Mouse (Mus musculus) liver, postnatal 0 days (tissue): ENCODE measurements around the gene Olfr555.

Source experiments
- CTCF ChIP-seq: sonication (generic); IDR thresholded peaks from 2 replicates; pipeline ENCODE4 v1.5.1; 2016; ENCODE audit warnings: antibody characterized with exemption, low read depth
- EP300 ChIP-seq: IDR thresholded peaks from 2 replicates; pipeline ENCODE4 v1.6.1; 2016; ENCODE audit warnings: antibody characterized with exemption, low read depth, mild to moderate bottlenecking

DNA sequence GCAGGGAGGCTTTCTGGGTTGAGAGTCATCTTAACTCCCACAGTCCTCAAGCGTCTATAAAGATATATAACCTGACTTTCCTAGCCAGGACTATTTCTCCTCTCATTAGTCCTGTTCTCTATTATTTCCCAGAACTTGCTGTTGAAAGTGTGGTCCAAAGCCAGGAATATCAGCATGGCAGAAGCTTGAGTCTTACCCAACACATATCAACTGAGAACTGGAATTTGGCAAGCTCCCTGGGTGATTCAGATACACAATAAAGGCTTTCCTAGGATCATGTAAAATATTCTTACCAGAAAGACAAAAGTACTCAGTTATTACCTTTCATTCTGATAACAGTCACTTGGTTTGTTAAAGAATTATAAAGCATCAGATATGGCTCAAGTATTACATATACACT lies 23.3 kb downstream of the Olfr555 start:
- TF ChIP-seq CTCF, result no peak
- no peak for TF ChIP-seq EP300
